Mouse (Mus musculus): ENCODE data around the gene Eif3c. TPM values are rescaled to one million over a fixed set of nuclear protein-coding genes. Genes with fewer than 3 reads are reported as not detected.

Eif3c gene
- total and polyA plus RNA-seq, 2 experiments, result 64.1 to 79.4 TPM

DNA sequence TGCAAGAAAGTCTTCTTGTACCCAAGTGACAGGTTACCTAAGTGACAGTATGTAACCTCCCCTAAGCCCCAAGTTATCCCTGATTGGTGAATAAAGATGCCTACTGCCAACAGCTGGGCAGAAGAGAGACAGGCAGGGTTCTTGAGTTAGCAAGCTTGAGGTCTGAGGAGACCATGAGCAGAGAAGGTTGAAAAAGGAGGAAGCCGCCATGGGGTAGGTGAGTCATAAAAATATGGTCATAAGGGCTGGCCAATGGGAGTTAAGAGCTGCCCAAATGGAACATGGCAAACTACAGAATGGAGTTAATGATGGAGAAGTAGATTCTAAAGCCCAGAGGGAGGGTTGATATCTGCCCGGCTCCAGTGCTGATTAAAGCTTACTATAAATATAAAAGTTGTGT is 20.6 kb downstream of the Eif3c start:
- Histone ChIP-seq H3K27ac (replicated peaks; ENCODE audit: insufficient read depth, low read depth, low read length) (no peak overlapping the region), H3K4me3 (ENCODE audit: insufficient read depth, low read depth, low read length) (no peak overlapping the region), H3K9ac (ENCODE audit: low read depth, low read length) (no peak overlapping the region), H3K36me3 (ENCODE audit: control insufficient read depth, insufficient read depth, low read length) (peaks cover 47% of the 10 kb centered on the region), H3K27me3 (ENCODE audit: control insufficient read depth, insufficient read depth, low read length) (no peaks in the 10 kb centered on the region), H3K4me1 (ENCODE audit: control insufficient read depth, insufficient read depth, low read length) (no peaks in the 10 kb centered on the region), H3K79me2 (ENCODE audit: control insufficient read depth, insufficient read depth, low read length) (no peaks in the 10 kb centered on the region)
- no peak for TF ChIP-seq CTCF (IDR thresholded peaks at IDR 0.05; ENCODE audit: low read depth, low read length)
- no peak for TF ChIP-seq POLR2A (IDR thresholded peaks at IDR 0.05; ENCODE audit: extremely low read depth, insufficient read depth, low read length)
- WGBS, result 93% methylated on average over 2 of the region's 2 CpGs
- DNase-seq (ENCODE audit: extremely low read depth, low read depth, low spot score), result no peak

DNA sequence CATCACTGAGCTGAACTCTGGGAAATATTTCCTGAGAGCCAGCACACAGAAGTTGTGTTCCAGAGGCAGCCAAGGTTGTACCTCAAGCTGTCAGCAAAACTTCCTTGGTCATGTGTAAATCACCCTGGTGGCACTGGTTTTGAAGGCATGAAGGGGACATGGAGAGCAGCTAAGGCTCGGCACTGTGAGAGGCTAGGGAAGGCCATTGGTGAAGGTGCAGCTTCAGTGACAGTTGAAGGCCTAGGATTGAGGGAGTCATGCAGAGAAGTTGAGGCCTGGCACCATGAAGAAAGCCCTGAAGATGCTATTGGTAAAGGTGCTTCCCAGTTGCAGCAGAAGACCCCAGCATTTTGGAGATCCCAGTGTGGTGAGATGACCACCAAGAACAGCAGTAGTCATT is 24.6 kb downstream of the Eif3c start:
- 82% methylated on average over 1 of the region's 1 CpGs for WGBS
- DNase-seq (ENCODE audit: extremely low read depth, low read depth, low spot score), result no peak
- Histone ChIP-seq H3K27me3 (ENCODE audit: control insufficient read depth, insufficient read depth, low read length) (no peaks in the 10 kb centered on the region), H3K9ac (ENCODE audit: low read depth, low read length) (no peak overlapping the region), H3K27ac (replicated peaks; ENCODE audit: insufficient read depth, low read depth, low read length) (no peak overlapping the region), H3K4me3 (ENCODE audit: insufficient read depth, low read depth, low read length) (no peak overlapping the region), H3K79me2 (ENCODE audit: control insufficient read depth, insufficient read depth, low read length) (no peaks in the 10 kb centered on the region), H3K4me1 (ENCODE audit: control insufficient read depth, insufficient read depth, low read length) (no peaks in the 10 kb centered on the region), H3K36me3 (ENCODE audit: control insufficient read depth, insufficient read depth, low read length) (peaks cover 10% of the 10 kb centered on the region)
- TF ChIP-seq POLR2A (IDR thresholded peaks at IDR 0.05; ENCODE audit: extremely low read depth, insufficient read depth, low read length) (no peak), CTCF (IDR thresholded peaks at IDR 0.05; ENCODE audit: low read depth, low read length) (no peak)

DNA sequence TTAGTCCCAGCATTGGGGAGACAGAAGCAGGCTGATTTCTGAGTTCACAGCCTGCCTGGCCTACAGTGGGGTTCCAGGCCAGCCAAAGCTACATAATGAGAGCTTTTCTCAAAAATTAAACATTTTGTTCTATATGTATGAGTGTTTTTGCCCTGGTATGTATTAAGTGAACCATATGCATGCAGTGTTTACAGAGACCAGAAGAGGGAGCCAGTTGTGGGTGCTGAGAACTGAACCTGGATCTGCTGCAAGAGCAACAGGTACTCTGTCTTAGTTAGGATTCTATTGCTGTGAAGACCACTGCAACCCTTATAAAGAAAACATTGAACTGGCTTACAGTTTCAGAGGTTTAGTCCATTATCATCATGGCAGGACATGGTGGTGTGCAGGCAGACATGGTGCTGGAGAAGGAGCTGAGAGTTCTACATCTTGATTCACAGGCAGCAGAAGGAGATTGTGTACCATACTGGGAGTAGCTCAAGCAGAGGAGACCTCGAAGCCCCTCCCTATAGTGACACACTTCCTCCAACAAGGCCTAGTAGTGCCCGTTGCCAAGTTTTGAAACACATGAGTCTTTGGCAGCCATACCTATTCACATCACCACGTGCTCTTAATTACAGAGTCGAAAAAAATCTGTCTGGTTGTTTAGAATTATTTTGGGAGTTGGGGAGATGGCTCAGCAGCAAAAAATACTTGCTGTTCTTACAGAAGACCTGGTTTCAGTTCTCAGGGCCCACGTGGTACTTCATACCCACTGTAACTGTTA is 28.2 kb downstream of the Eif3c start:
- DNase-seq (ENCODE audit: extremely low read depth, low read depth, low spot score), result peak; percentile 19
- Histone ChIP-seq H3K27ac (replicated peaks; ENCODE audit: insufficient read depth, low read depth, low read length) (no peak overlapping the region), H3K9ac (ENCODE audit: low read depth, low read length) (no peak overlapping the region), H3K27me3 (ENCODE audit: control insufficient read depth, insufficient read depth, low read length) (peaks cover 3% of the 10 kb centered on the region; the same call in 1 of the 2 replicates), H3K4me1 (ENCODE audit: control insufficient read depth, insufficient read depth, low read length) (0 out of 2 replicates have a peak, but pooled peaks cover 3% of the 10 kb centered on the region), H3K36me3 (ENCODE audit: control insufficient read depth, insufficient read depth, low read length) (no peaks in the 10 kb centered on the region), H3K79me2 (ENCODE audit: control insufficient read depth, insufficient read depth, low read length) (no peaks in the 10 kb centered on the region), H3K4me3 (ENCODE audit: insufficient read depth, low read depth, low read length) (no peak overlapping the region)
- TF ChIP-seq POLR2A (IDR thresholded peaks at IDR 0.05; ENCODE audit: extremely low read depth, insufficient read depth, low read length) (no peak), CTCF (IDR thresholded peaks at IDR 0.05; ENCODE audit: low read depth, low read length) (peak; percentile 45; the same call in 1 of the 2 replicates)
- 68% methylated on average over 5 of the region's 5 CpGs for WGBS

DNA sequence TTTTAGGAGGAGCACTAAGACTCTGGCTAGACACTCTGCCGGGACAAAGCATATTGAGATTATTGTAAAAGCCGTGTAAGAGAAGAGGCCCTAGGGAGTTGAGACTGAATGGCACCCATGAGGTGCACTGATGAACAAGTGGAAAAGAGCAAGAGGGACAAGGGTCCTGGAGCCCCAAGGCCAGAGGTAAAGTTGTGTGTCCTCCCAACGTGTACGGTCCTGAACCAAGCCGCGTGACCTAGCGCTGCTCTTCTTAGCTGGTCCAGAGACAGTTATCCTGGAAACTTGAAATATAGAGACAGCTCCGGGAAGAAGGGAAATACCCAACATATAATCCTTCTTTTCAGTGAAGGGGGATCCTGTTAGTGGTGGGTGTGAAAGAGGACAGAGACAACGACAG is 29.7 kb downstream of the Eif3c start:
- no peak overlapping the region for H3K27ac ChIP-seq (replicated peaks; ENCODE audit: insufficient read depth, low read depth, low read length)
- no peaks in the 10 kb centered on the region for H3K79me2 ChIP-seq (ENCODE audit: control insufficient read depth, insufficient read depth, low read length)
- H3K36me3 ChIP-seq (ENCODE audit: control insufficient read depth, insufficient read depth, low read length), result no peaks in the 10 kb centered on the region
- no peak for TF ChIP-seq CTCF (IDR thresholded peaks at IDR 0.05; ENCODE audit: low read depth, low read length)
- no peak for TF ChIP-seq POLR2A (IDR thresholded peaks at IDR 0.05; ENCODE audit: extremely low read depth, insufficient read depth, low read length)
- H3K4me1 ChIP-seq (ENCODE audit: control insufficient read depth, insufficient read depth, low read length), result 0 out of 2 replicates have a peak, but pooled peaks cover 3% of the 10 kb centered on the region
- H3K9ac ChIP-seq (ENCODE audit: low read depth, low read length), result no peak overlapping the region
- peaks cover 3% of the 10 kb centered on the region; the same call in 1 of the 2 replicates for H3K27me3 ChIP-seq (ENCODE audit: control insufficient read depth, insufficient read depth, low read length)
- DNase-seq (ENCODE audit: extremely low read depth, low read depth, low spot score), result no peak
- no peak overlapping the region for H3K4me3 ChIP-seq (ENCODE audit: insufficient read depth, low read depth, low read length)
- WGBS, result 75% methylated on average over 9 of the region's 9 CpGs

DNA sequence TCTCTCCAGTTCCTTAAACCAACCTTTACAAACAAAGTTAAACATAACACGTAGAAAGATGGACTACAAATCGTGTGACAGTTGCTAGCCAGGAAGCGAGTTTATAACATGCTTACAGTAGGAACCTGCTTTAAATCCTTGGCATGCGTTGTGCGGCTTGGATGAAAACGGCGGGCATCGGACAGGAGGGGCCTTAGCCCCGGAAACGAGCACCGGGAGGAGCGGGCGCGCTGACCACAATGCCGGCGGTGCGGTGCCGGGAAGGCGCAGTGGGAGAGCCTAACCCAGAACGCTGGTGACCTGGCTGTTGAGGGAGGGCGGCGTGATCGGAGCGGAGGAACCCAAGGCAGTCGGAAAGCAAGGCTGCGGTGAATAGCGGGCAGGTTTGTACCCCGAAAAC is 30.4 kb downstream of the Eif3c start:
- 5% methylated on average over 28 of the region's 28 CpGs for WGBS
- TF ChIP-seq CTCF (IDR thresholded peaks at IDR 0.05; ENCODE audit: low read depth, low read length) (no peak), POLR2A (IDR thresholded peaks at IDR 0.05; ENCODE audit: extremely low read depth, insufficient read depth, low read length) (no peak)
- H3K27ac ChIP-seq (replicated peaks; ENCODE audit: insufficient read depth, low read depth, low read length), result no peak overlapping the region
- no peak for DNase-seq (ENCODE audit: extremely low read depth, low read depth, low spot score)
- H3K4me3 ChIP-seq (ENCODE audit: insufficient read depth, low read depth, low read length), result peak overlapping the region; percentile 43
- peaks cover 3% of the 10 kb centered on the region; the same call in 1 of the 2 replicates for H3K27me3 ChIP-seq (ENCODE audit: control insufficient read depth, insufficient read depth, low read length)
- no peaks in the 10 kb centered on the region for H3K36me3 ChIP-seq (ENCODE audit: control insufficient read depth, insufficient read depth, low read length)
- peak overlapping the region; percentile 23; the same call in 1 of the 2 replicates for H3K9ac ChIP-seq (ENCODE audit: low read depth, low read length)
- 0 out of 2 replicates have a peak, but pooled peaks cover 3% of the 10 kb centered on the region for H3K4me1 ChIP-seq (ENCODE audit: control insufficient read depth, insufficient read depth, low read length)
- H3K79me2 ChIP-seq (ENCODE audit: control insufficient read depth, insufficient read depth, low read length), result no peaks in the 10 kb centered on the region

DNA sequence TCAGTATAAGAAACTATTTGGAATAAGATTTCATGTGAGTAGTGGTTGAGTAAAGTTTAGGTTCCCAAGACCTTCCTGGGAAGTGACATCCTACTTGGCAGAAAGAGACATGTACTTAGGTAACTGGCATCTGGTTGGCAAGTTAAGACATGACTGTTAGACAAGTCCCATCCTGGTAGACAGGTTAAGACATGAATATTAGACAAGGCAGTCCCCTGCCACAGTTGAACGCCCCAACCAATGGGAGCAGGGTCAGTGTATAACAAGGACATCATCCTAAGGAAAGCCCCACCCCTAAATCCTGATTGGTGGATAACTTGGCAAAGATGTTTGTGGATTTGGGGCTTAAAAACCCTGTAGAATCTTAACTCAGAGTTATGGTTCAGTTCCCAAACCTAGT is 32.8 kb downstream of the Eif3c start:
- TF ChIP-seq CTCF (IDR thresholded peaks at IDR 0.05; ENCODE audit: low read depth, low read length), result no peak
- no peak for TF ChIP-seq POLR2A (IDR thresholded peaks at IDR 0.05; ENCODE audit: extremely low read depth, insufficient read depth, low read length)
- Histone ChIP-seq H3K4me3 (ENCODE audit: insufficient read depth, low read depth, low read length) (no peak overlapping the region), H3K4me1 (ENCODE audit: control insufficient read depth, insufficient read depth, low read length) (0 out of 2 replicates have a peak, but pooled peaks cover 3% of the 10 kb centered on the region), H3K27me3 (ENCODE audit: control insufficient read depth, insufficient read depth, low read length) (peaks cover 3% of the 10 kb centered on the region; the same call in 1 of the 2 replicates), H3K36me3 (ENCODE audit: control insufficient read depth, insufficient read depth, low read length) (no peaks in the 10 kb centered on the region), H3K27ac (replicated peaks; ENCODE audit: insufficient read depth, low read depth, low read length) (no peak overlapping the region), H3K79me2 (ENCODE audit: control insufficient read depth, insufficient read depth, low read length) (no peaks in the 10 kb centered on the region), H3K9ac (ENCODE audit: low read depth, low read length) (no peak overlapping the region)
- no peak for DNase-seq (ENCODE audit: extremely low read depth, low read depth, low spot score)
- WGBS, result 83% methylated on average over 1 of the region's 1 CpGs
